Mouse (Mus musculus) small intestine, adult 2 months (tissue): ENCODE data around the gene Fgf18.

Experiments
- CTCF ChIP-seq: fragments of 200-500 bp; IDR thresholded peaks from 2 replicates; pipeline ENCODE4 v1.5.1; 2012; ENCODE audit warnings: low read depth, mild to moderate bottlenecking, control low read depth, inconsistent platforms, low read length, moderate library complexity, mixed read lengths; ENCODE audit not compliant: insufficient replicate concordance, insufficient read length; ENCODE audit errors: extremely low read depth
- POLR2A ChIP-seq: fragments of 200-500 bp; IDR thresholded peaks from 2 replicates; pipeline ENCODE4 v1.6.1; 2012; ENCODE audit warnings: low read depth, mild to moderate bottlenecking, control low read depth, inconsistent platforms, low read length, moderate library complexity

DNA sequence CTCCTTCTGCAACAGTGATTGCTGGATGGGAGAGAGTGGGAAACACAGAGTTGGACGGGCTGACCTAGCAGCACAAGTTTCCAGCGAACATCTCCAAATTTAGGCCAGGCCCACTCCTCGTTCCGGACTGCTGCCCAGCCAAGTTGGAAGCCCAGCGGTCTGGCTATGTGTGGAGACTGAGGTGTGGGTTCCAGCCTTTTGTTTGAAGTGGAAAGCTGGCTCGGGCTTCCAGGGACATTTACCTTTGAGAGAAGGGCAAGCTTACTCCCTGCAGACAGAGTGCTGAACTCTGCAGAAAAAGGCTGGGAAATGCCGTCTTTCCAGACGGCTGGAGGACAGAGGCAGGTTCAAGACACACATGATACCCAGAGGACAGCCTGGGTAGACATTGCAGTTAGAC is 27.6 kb downstream of the Fgf18 start:
- TF ChIP-seq CTCF, result no peak
- no peak for TF ChIP-seq POLR2A
